In genomic region chr10:41888365-41888941, GRCm38 (mm10) we compare ENCODE assay signal across 8 mouse cellular contexts.
DNase-seq lines count a peak whose midpoint lies in the region; ATAC-seq and TF ChIP-seq lines count a peak whose summit lies in the region.

No protein-coding gene starts in this region.

- H3K27me3 ChIP-seq in cerebellum, adult 2 months (ENCODE audit: control insufficient read depth, insufficient read depth, low read length): no peaks in the 10 kb centered on the region
- H3K27me3 ChIP-seq in embryonic facial prominence, embryonic 15.5 days: no peaks in the 10 kb centered on the region

- H3K4me1 ChIP-seq in cerebellum, adult 2 months (ENCODE audit: control insufficient read depth, insufficient read depth, low read length): peaks cover 13% of the 10 kb centered on the region; the same call in 1 of the 2 replicates
- peaks cover 30% of the 10 kb centered on the region for H3K4me1 ChIP-seq in embryonic facial prominence, embryonic 15.5 days

- no peak for ATAC-seq in embryonic facial prominence, embryonic 15.5 days (ENCODE audit: insufficient number of reproducible peaks, low FRiP score, low TSS enrichment, low read depth)
- ATAC-seq in inflammation-experienced regulatory T-cells, adult 6 months: peak; percentile 22
- peak; percentile 57 for ATAC-seq in megakaryocyte progenitor cell, adult 5-6 weeks (replicated peaks; ENCODE audit: poor library complexity)

- TF ChIP-seq CTCF in cerebellum, adult 2 months (IDR thresholded peaks at IDR 0.05; ENCODE audit: borderline replicate concordance, insufficient read depth, low read depth, low read length): peak; percentile 39; the same call in 1 of the 2 replicates

- no peak overlapping the region for H3K9ac ChIP-seq in embryonic facial prominence, embryonic 15.5 days

- no peaks in the 10 kb centered on the region for H3K9me3 ChIP-seq in embryonic facial prominence, embryonic 15.5 days (replicated peaks)

- peak overlapping the region; percentile 86 for H3K4me3 ChIP-seq in cerebellum, adult 2 months (replicated peaks; ENCODE audit: insufficient read depth, low read depth, low read length)
- peak overlapping the region; percentile 81 for H3K4me3 ChIP-seq in embryonic facial prominence, embryonic 15.5 days (replicated peaks)

- TF ChIP-seq POLR2A in cerebellum, adult 2 months (IDR thresholded peaks at IDR 0.05; ENCODE audit: borderline replicate concordance, insufficient read depth, low read length): no peak

- peak overlapping the region; percentile 83 for H3K4me2 ChIP-seq in embryonic facial prominence, embryonic 15.5 days (replicated peaks)

- DNase-seq in cerebellum, adult 2 months: peak in 1 of 2 experiments; percentile 72
- no peak for DNase-seq in cerebellum, postnatal 36 days
- DNase-seq in CD4-positive, CD25-positive, alpha-beta regulatory T cell, adult 2 months (ENCODE audit: low read depth, low spot score): peak; percentile 70
- DNase-seq in B cell, adult 2 months: no peak
- no peak for DNase-seq in right cerebral cortex, adult 2 months (ENCODE audit: low spot score in 2 of 2)

- 4% methylated on average over 4 of the region's 4 CpGs for WGBS in cerebellum, adult 2 months
- 39% methylated on average over 4 of the region's 4 CpGs for WGBS in embryonic facial prominence, embryonic 15.5 days

- no peak overlapping the region; the same call in 1 of the 2 replicates for H3K27ac ChIP-seq in cerebellum, adult 2 months (ENCODE audit: insufficient read depth, low read length)
- H3K27ac ChIP-seq in embryonic facial prominence, embryonic 15.5 days (replicated peaks): no peak overlapping the region

- H3K36me3 ChIP-seq in embryonic facial prominence, embryonic 15.5 days: no peaks in the 10 kb centered on the region
